Mouse (Mus musculus): ENCODE results near the gene Gm13288. TPM values are rescaled to one million over a fixed set of nuclear protein-coding genes. Genes with fewer than 3 reads are reported as not detected.

The Gm13288 gene
- polyA plus RNA-seq, 1 experiment from 2014 or later: 0.09 TPM

DNA sequence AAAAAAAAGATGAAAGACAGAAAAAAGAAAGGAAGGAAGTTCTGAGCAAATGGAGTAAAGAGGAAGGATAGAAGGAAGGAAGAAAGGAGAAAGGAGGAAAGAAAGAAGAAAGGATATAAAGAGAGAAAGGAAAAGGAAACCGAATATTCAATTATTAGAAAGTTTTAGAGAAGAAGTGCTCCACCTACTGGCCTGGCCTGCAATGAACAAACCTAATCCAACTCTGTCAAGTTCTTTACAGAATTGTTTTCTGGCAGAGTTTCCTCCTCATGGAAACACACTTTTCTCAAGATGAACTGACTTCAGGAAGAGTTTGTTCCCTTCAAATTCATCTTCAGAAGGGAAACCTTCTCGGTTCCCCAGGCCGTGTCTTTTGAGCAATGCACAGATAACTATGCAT lies 33.5 kb downstream of the Gm13288 start:
- no peak overlapping the region for H3K4me3 ChIP-seq (replicated peaks; ENCODE audit: low read depth, low read length)
- H3K9me3 ChIP-seq (replicated peaks; ENCODE audit: low read length): no peaks in the 10 kb centered on the region
- TF ChIP-seq CTCF (IDR thresholded peaks at IDR 0.05; ENCODE audit: low read depth): peak; percentile 72
- ATAC-seq (replicated peaks; ENCODE audit: low FRiP score, low read depth) (no peak), DNase-seq (ENCODE audit: low spot score) (peak; percentile 38)
- H3K27ac ChIP-seq: no peak overlapping the region
- 0 out of 2 replicates have a peak, but pooled peaks cover 3% of the 10 kb centered on the region for H3K27me3 ChIP-seq (ENCODE audit: insufficient read depth, low read length)
- H3K36me3 ChIP-seq (ENCODE audit: insufficient read depth, low read length): no peaks in the 10 kb centered on the region
- WGBS: 46% methylated on average over 3 of the region's 3 CpGs
- H3K4me1 ChIP-seq (replicated peaks; ENCODE audit: insufficient read depth, low read length): no peaks in the 10 kb centered on the region
- H3K4me2 ChIP-seq (ENCODE audit: low read length): no peak overlapping the region
- H3K9ac ChIP-seq (ENCODE audit: low read depth, low read length): no peak overlapping the region

DNA sequence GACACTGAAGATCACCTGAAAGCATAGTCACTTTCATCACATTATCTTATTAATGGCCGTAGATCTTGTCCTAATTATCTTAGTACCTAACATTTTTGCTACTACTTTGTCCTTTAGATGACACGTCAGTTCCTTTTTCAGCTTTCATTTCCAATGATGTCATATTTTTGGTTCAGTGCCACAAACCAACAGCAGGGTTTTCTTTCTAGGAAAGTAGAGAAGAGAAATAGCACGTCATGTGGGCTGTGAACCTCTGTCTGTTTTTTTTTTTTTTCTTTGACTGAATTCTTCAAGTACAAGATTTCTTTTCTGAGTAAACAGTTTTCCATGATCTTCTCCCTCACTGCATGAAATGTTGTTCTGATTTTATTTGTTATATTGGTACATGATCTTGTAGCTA lies 34.7 kb downstream of the Gm13288 start:
- Histone ChIP-seq H3K9ac (ENCODE audit: low read depth, low read length) (no peak overlapping the region), H3K27me3 (ENCODE audit: insufficient read depth, low read length) (0 out of 2 replicates have a peak, but pooled peaks cover 3% of the 10 kb centered on the region), H3K9me3 (replicated peaks; ENCODE audit: low read length) (no peaks in the 10 kb centered on the region), H3K4me1 (replicated peaks; ENCODE audit: insufficient read depth, low read length) (no peaks in the 10 kb centered on the region), H3K36me3 (ENCODE audit: insufficient read depth, low read length) (no peaks in the 10 kb centered on the region), H3K27ac (no peak overlapping the region), H3K4me3 (replicated peaks; ENCODE audit: low read depth, low read length) (no peak overlapping the region), H3K4me2 (ENCODE audit: low read length) (no peak overlapping the region)
- DNase-seq (ENCODE audit: low spot score): no peak
- no peak for ATAC-seq (replicated peaks; ENCODE audit: low FRiP score, low read depth)
- WGBS: 66% methylated on average over 3 of the region's 3 CpGs
- no peak for TF ChIP-seq CTCF (IDR thresholded peaks at IDR 0.05; ENCODE audit: low read depth)

DNA sequence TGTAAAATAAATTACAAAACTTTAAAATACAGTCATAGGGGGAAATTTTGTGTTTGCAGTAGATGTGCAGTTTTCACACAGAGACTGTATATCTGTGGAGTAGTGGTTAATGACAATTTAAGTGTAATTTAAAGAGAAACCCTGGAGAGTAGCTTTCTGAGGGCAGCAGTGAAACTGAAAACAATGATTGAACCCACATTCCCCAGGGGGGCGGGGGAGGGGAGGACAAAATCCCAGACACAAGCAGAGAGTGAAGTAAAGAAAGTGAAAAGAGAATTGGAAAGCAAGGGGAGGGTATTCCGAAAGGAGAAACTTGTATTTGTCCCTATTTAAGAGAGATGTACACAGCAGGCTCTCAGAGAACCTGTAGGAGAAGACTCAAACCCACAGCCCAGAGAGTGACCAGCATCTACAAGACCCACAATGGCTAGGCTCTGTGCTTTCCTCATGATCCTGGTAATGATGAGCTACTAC lies 36.1 kb downstream of the Gm13288 start, which contains the start of gene Ifna4:
Ifna4 (plus strand) TSS at position 424 of the 474 bp plus-strand sequence.
- ATAC-seq (replicated peaks; ENCODE audit: low FRiP score, low read depth) (no peak), DNase-seq (ENCODE audit: low spot score) (no peak)
- 0 out of 2 replicates have a peak, but pooled peaks cover 3% of the 10 kb centered on the region for H3K27me3 ChIP-seq (ENCODE audit: insufficient read depth, low read length)
- H3K4me3 ChIP-seq (replicated peaks; ENCODE audit: low read depth, low read length): no peak within 1 kb of the TSS
- WGBS: 75% methylated on average over 2 of the region's 2 CpGs
- H3K27ac ChIP-seq: no peak within 1 kb of the TSS
- H3K9me3 ChIP-seq (replicated peaks; ENCODE audit: low read length): no peaks in the 10 kb centered on the region
- no peaks in the 10 kb centered on the region for H3K4me1 ChIP-seq (replicated peaks; ENCODE audit: insufficient read depth, low read length)
- no peak within 1 kb of the TSS for H3K4me2 ChIP-seq (ENCODE audit: low read length)
- no peak for TF ChIP-seq CTCF (IDR thresholded peaks at IDR 0.05; ENCODE audit: low read depth)
- no peaks in the 10 kb centered on the region for H3K36me3 ChIP-seq (ENCODE audit: insufficient read depth, low read length)
- H3K9ac ChIP-seq (ENCODE audit: low read depth, low read length): no peak within 1 kb of the TSS

DNA sequence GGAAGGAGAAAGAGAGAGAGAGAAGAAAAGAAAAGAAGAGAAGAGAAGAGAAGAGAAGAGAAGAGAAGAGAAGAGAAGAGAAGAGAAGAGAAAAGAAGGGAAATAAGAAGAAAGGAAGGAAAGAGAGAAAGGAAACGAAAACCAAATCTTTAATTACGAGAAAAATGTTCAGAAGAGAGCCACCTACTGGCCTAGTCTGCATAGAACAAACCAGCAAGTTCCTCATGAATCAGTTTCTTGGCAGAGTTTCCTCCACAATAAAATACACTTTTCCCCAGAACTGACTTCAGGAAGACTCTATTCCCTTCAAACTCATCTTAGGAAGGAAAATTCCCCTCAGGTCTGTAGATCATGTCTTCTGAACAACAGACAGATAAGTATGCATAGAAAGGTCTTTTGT lies 40.0 kb downstream of the Gm13288 start:
- H3K9me3 ChIP-seq (replicated peaks; ENCODE audit: low read length): no peaks in the 10 kb centered on the region
- no peaks in the 10 kb centered on the region for H3K36me3 ChIP-seq (ENCODE audit: insufficient read depth, low read length)
- no peak overlapping the region for H3K9ac ChIP-seq (ENCODE audit: low read depth, low read length)
- H3K4me1 ChIP-seq (replicated peaks; ENCODE audit: insufficient read depth, low read length): no peaks in the 10 kb centered on the region
- 0 out of 2 replicates have a peak, but pooled peaks cover 3% of the 10 kb centered on the region for H3K27me3 ChIP-seq (ENCODE audit: insufficient read depth, low read length)
- DNase-seq (ENCODE audit: low spot score) (no peak), ATAC-seq (replicated peaks; ENCODE audit: low FRiP score, low read depth) (no peak)
- H3K27ac ChIP-seq: no peak overlapping the region
- peak; percentile 40 for TF ChIP-seq CTCF (IDR thresholded peaks at IDR 0.05; ENCODE audit: low read depth)
- H3K4me2 ChIP-seq (ENCODE audit: low read length): no peak overlapping the region
- no peak overlapping the region for H3K4me3 ChIP-seq (replicated peaks; ENCODE audit: low read depth, low read length)
- WGBS: 60% methylated on average over 2 of the region's 2 CpGs

DNA sequence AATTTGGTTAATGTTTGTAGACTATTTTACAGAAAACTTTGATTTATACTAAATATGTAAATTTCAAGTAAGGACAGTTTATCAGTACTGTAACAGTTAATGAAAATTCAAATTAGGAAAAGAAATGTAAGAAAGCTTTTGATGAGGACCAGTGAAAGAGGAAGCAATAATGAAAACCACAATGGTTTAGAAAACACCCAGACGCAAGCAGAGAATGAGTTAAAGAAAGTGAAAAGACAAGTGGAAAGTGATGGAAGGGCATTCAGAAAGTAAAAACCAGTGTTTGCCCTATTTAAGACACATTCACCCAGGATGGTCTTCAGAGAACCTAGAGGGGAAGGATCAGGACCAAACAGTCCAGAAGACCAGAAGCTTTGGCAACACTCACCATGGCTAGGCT lies 44.4 kb downstream of the Gm13288 start, which contains the start of gene Ifna1:
Ifna1 (plus strand) TSS at position 390 of the 400 bp plus-strand sequence.
- Histone ChIP-seq H3K4me3 (replicated peaks; ENCODE audit: low read depth, low read length) (no peak within 1 kb of the TSS), H3K27ac (no peak within 1 kb of the TSS), H3K4me2 (ENCODE audit: low read length) (no peak within 1 kb of the TSS), H3K4me1 (replicated peaks; ENCODE audit: insufficient read depth, low read length) (no peaks in the 10 kb centered on the region), H3K9ac (ENCODE audit: low read depth, low read length) (no peak within 1 kb of the TSS), H3K27me3 (ENCODE audit: insufficient read depth, low read length) (no peaks in the 10 kb centered on the region), H3K36me3 (ENCODE audit: insufficient read depth, low read length) (no peaks in the 10 kb centered on the region), H3K9me3 (replicated peaks; ENCODE audit: low read length) (no peaks in the 10 kb centered on the region)
- no peak for TF ChIP-seq CTCF (IDR thresholded peaks at IDR 0.05; ENCODE audit: low read depth)
- WGBS: 76% methylated on average over 1 of the region's 1 CpGs
- DNase-seq (ENCODE audit: low spot score) (no peak), ATAC-seq (replicated peaks; ENCODE audit: low FRiP score, low read depth) (no peak)

DNA sequence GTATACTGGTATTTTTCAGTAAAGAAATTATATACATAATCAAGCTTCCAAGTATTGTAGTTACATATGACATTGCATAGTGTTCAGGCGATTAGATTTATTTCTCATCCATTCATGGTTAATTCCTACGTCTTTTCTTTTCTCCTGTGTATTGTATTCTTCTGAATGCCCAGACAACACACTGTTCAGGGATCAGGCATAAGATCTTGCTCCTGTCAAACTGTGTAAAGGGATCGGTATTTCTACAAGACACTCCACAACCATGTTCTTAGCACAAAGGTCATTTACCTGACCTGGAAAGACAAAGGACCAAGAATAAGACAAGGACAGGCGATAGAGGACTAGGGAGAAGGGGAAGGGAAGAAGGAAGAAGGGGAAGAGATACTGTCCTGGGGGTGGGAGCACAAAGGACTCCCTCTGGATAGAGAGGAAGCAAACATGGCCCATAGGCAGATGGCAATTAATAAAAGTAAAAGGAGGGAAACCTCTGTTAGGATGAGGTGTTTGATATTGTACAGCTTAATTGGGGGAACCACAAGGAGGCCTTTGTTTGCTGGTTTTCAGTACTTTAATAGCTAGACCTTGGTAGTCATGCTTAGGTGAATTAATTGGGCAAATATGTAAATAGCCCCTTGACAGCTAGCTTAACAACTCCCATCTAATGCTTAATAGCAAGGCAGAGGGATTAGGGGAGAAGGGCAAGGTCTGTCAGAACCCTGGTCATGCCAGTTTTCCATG lies 45.9 kb downstream of the Gm13288 start:
- H3K4me3 ChIP-seq (replicated peaks; ENCODE audit: low read depth, low read length): no peak overlapping the region
- H3K4me1 ChIP-seq (replicated peaks; ENCODE audit: insufficient read depth, low read length): no peaks in the 10 kb centered on the region
- ATAC-seq (replicated peaks; ENCODE audit: low FRiP score, low read depth) (no peak), DNase-seq (ENCODE audit: low spot score) (no peak)
- H3K4me2 ChIP-seq (ENCODE audit: low read length): no peak overlapping the region
- TF ChIP-seq CTCF (IDR thresholded peaks at IDR 0.05; ENCODE audit: low read depth): no peak
- WGBS: 74% methylated on average over 4 of the region's 4 CpGs
- H3K9ac ChIP-seq (ENCODE audit: low read depth, low read length): no peak overlapping the region
- no peaks in the 10 kb centered on the region for H3K27me3 ChIP-seq (ENCODE audit: insufficient read depth, low read length)
- no peaks in the 10 kb centered on the region for H3K36me3 ChIP-seq (ENCODE audit: insufficient read depth, low read length)
- no peaks in the 10 kb centered on the region for H3K9me3 ChIP-seq (replicated peaks; ENCODE audit: low read length)
- H3K27ac ChIP-seq: no peak overlapping the region

Other genes starting within 250 kb of the Gm13288 start
- not detected in 2 replicates for gene Ifna15, start 247.3 kb upstream of the Gm13288 start, polyA plus RNA-seq (2015; fragmentation: Nextera tagmentation; extraction: Ambion mirVana)
- gene Ifna14, start 233.7 kb upstream of the Gm13288 start, polyA plus RNA-seq (2015; fragmentation: Nextera tagmentation; extraction: Ambion mirVana): not detected in 2 replicates
- gene Ifna9, start 213.1 kb upstream of the Gm13288 start, polyA plus RNA-seq (2015; fragmentation: Nextera tagmentation; extraction: Ambion mirVana): not detected in 2 replicates
- gene Ifna12, start 202.2 kb upstream of the Gm13288 start, polyA plus RNA-seq (2015; fragmentation: Nextera tagmentation; extraction: Ambion mirVana): not detected in 2 replicates
- not detected in 2 replicates for gene C87499, start 171.1 kb upstream of the Gm13288 start, polyA plus RNA-seq (2015; fragmentation: Nextera tagmentation; extraction: Ambion mirVana)
- not detected in 2 replicates for gene Ifna13, start 161.1 kb upstream of the Gm13288 start, polyA plus RNA-seq (2015; fragmentation: Nextera tagmentation; extraction: Ambion mirVana)
- gene Ifna16, start 128.6 kb upstream of the Gm13288 start, polyA plus RNA-seq (2015; fragmentation: Nextera tagmentation; extraction: Ambion mirVana): not detected in 2 replicates
- not detected in 2 replicates for gene Ifna2, start 121.6 kb upstream of the Gm13288 start, polyA plus RNA-seq (2015; fragmentation: Nextera tagmentation; extraction: Ambion mirVana)
- not detected in 2 replicates for gene Ifnab, start 114.2 kb upstream of the Gm13288 start, polyA plus RNA-seq (2015; fragmentation: Nextera tagmentation; extraction: Ambion mirVana)
- 0.38 and 0.49 TPM in 2 replicates for gene Gm26566, start 83.7 kb upstream of the Gm13288 start, polyA plus RNA-seq (2015; fragmentation: Nextera tagmentation; extraction: Ambion mirVana)
- gene Klhl9, start 83.1 kb upstream of the Gm13288 start, polyA plus RNA-seq (2015; fragmentation: Nextera tagmentation; extraction: Ambion mirVana): 84.2 and 86.5 TPM in 2 replicates
- 0.29 TPM in 1 of 2 replicates, not detected in the other for gene Gm13271, start 50.7 kb upstream of the Gm13288 start, polyA plus RNA-seq (2015; fragmentation: Nextera tagmentation; extraction: Ambion mirVana)
- 0.49 and 0.71 TPM in 2 replicates for gene Gm13283, start 45.4 kb upstream of the Gm13288 start, polyA plus RNA-seq (2015; fragmentation: Nextera tagmentation; extraction: Ambion mirVana)
- gene Gm13290, start 31.7 kb upstream of the Gm13288 start, polyA plus RNA-seq (2015; fragmentation: Nextera tagmentation; extraction: Ambion mirVana): 0.49 TPM in 1 of 2 replicates, not detected in the other
- not detected in 2 replicates for gene Gm13289, start 28.6 kb upstream of the Gm13288 start, polyA plus RNA-seq (2015; fragmentation: Nextera tagmentation; extraction: Ambion mirVana)
- gene Gm13272, start 25.7 kb upstream of the Gm13288 start, polyA plus RNA-seq (2015; fragmentation: Nextera tagmentation; extraction: Ambion mirVana): not detected in 2 replicates
- gene Ifnz, start 23.4 kb upstream of the Gm13288 start, polyA plus RNA-seq (2015; fragmentation: Nextera tagmentation; extraction: Ambion mirVana): 0.14 and 0.46 TPM in 2 replicates
- not detected in 2 replicates for gene Gm13276, start 19.8 kb upstream of the Gm13288 start, polyA plus RNA-seq (2015; fragmentation: Nextera tagmentation; extraction: Ambion mirVana)
- gene Gm13277, start 16.9 kb upstream of the Gm13288 start, polyA plus RNA-seq (2015; fragmentation: Nextera tagmentation; extraction: Ambion mirVana): not detected in 2 replicates
- gene Gm13278, start 14.0 kb upstream of the Gm13288 start, polyA plus RNA-seq (2015; fragmentation: Nextera tagmentation; extraction: Ambion mirVana): not detected in 2 replicates
- not detected in 2 replicates for gene Gm13275, start 11.0 kb upstream of the Gm13288 start, polyA plus RNA-seq (2015; fragmentation: Nextera tagmentation; extraction: Ambion mirVana)
- not detected in 2 replicates for gene Gm13279, start 8.1 kb upstream of the Gm13288 start, polyA plus RNA-seq (2015; fragmentation: Nextera tagmentation; extraction: Ambion mirVana)
- gene Gm13285, start 5.9 kb upstream of the Gm13288 start, polyA plus RNA-seq (2015; fragmentation: Nextera tagmentation; extraction: Ambion mirVana): 1.3 TPM in 1 of 2 replicates, not detected in the other
- not detected in 2 replicates for gene Gm13287, start 2.3 kb upstream of the Gm13288 start, polyA plus RNA-seq (2015; fragmentation: Nextera tagmentation; extraction: Ambion mirVana)
- gene Ifna7, start 10.7 kb downstream of the Gm13288 start, polyA plus RNA-seq (2015; fragmentation: Nextera tagmentation; extraction: Ambion mirVana): not detected in 2 replicates
- not detected in 2 replicates for gene Ifna11, start 14.4 kb downstream of the Gm13288 start, polyA plus RNA-seq (2015; fragmentation: Nextera tagmentation; extraction: Ambion mirVana)
- not detected in 2 replicates for gene Ifna6, start 21.9 kb downstream of the Gm13288 start, polyA plus RNA-seq (2015; fragmentation: Nextera tagmentation; extraction: Ambion mirVana)
- not detected in 2 replicates for gene Ifna5, start 30.0 kb downstream of the Gm13288 start, polyA plus RNA-seq (2015; fragmentation: Nextera tagmentation; extraction: Ambion mirVana)
- not detected in 2 replicates for gene Ifna4, start 36.3 kb downstream of the Gm13288 start, polyA plus RNA-seq (2015; fragmentation: Nextera tagmentation; extraction: Ambion mirVana)
- gene Ifna1, start 44.6 kb downstream of the Gm13288 start, polyA plus RNA-seq (2015; fragmentation: Nextera tagmentation; extraction: Ambion mirVana): not detected in 2 replicates
- not detected in 2 replicates for gene Ifne, start 74.7 kb downstream of the Gm13288 start, polyA plus RNA-seq (2015; fragmentation: Nextera tagmentation; extraction: Ambion mirVana)